Mouse (Mus musculus) kidney, postnatal 36 days (tissue): Measurements from ENCODE around the gene Myoz2.

ENCODE experiments used
- DNase-seq, 2 experiments: peaks; one replicate each; pipeline ENCODE4 v3.0.0; 2021 to 2022; ENCODE audit warnings: mixed read lengths in 2 of 2

Myoz2 gene

DNA sequence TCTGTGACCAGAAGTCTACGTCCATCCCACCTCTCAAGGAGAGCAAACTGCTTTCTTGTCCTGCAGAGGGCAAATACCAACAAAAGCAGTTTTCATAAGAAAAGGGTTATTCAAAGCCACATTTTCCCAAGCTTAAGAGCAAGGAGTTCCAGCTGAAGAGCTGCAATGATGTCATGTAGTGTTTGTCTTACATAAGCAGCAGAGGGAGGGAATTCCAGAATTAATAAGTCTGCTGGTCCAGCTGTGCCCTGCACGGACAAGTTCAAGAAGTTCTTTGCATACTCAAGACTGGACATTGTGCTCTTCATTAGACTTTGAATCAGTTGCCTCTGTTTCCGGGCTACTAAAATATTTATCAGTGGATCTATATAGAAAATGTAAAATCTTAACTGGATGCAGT is 33.8 kb downstream of the Myoz2 start:
- no peak for DNase-seq

DNA sequence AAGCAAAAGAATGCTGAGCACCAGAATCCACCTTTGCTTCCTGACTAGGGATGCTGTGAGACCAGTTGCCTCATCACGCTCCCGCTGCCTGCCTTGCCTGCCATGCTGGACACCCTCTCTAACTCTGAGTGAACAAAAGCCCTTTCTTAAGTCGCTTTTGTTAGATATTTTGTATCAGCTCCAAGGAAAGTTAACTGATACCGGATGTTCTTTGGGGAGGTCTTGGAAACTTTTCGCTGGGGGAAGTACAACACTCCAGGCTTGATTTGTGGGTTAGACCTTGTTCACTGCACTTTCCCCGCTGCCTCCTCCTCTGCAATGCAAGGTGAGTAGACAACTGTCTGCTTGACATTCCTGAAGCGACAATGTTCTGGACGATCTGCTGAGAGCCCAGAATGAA is 36.3 kb downstream of the Myoz2 start:
- no peak for DNase-seq

DNA sequence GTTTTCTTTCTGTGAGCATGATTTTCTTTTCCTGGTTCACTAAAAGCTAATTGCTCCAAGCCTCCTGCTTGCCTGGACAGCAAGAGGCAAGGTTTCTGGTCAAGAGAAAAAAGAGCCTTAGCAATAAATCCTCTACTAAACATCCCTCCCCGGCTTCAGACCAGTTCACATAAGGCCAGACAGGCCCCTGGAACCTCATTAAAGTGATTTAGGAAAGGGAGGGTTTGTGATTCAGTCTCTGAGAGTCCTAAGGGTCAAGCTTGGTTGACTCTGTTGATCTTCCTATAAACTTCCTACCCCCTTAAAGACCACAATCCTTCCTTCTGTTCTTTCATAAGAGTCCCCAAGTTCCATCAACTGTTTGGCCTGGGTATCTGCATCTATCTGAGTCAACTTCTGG is 37.8 kb downstream of the Myoz2 start:
- DNase-seq = peak in 1 of 2 experiments; percentile 45

DNA sequence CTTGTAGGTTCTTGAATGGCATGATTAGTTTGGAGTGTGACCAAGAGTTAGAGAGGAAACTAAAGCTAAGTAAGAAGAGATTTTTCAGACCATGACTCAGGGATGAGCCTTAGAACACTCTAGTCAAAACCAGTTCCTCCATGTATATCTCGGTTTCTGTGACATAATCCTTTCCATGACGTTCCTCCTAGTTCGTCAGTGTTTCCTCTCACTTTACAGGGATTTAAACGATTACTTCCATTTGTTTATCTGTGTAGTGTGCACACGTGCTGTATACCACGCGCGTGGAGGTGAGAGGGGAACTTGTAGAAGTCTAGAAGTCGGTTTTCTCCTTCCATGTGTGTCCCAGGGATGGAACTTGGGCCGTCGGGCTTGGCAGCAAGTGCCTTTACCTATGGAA is 47.9 kb downstream of the Myoz2 start:
- DNase-seq = no peak

DNA sequence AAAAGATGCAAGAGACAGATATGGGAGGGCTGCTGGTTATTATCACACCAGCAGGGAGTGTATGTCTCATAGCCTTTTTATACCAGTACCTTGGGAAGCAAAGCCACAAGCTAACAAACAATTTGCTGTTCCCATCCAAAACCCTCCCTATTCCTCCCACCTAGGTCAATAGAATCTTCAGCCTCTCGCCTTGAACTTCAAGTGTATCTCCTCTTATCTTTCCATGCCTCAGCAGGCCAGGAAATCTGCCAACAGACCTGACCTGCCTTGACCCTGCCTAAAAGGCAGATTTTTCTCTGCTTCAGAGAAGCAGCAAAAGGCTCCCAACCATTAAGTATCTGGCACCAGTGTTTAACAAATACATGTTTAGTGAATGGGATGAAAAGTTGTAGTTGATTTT is 48.4 kb downstream of the Myoz2 start:
- DNase-seq = peak; percentile 43 to 57

DNA sequence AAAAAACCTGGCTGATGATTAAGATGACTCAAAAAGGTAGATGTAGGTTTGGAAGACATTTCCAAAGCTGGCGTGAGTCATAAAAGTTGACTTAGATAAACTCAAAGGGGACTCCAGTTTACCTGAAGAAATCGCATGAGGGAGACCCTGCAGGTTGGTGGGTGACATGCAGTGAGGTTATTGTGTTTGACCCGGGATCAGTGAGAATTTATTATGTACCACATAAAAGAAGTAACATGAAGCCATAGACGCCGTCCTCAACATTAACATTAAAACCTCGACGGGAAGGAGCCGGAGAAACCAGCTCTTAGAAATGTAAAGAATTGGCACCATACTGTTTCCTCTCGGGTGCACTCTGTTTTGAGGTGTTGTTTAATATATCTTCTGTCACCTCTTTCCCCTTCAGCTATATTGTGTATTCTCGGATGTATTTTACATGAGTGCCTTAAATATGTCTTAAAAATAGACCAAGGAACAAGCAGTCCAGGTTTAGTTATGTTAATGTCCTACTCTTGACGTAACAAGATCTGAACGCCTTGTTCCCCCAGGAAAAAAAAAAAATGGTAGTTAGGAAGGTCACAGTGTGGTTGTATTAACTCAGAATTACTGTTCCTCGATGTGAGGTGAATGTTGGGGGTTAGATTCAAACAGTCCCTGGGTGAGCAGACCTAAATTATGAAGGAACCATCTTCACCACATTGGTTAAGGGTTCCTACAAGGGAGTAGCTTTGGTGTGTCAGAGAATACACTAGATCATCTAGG is 49.5 kb downstream of the Myoz2 start:
- no peak for DNase-seq

DNA sequence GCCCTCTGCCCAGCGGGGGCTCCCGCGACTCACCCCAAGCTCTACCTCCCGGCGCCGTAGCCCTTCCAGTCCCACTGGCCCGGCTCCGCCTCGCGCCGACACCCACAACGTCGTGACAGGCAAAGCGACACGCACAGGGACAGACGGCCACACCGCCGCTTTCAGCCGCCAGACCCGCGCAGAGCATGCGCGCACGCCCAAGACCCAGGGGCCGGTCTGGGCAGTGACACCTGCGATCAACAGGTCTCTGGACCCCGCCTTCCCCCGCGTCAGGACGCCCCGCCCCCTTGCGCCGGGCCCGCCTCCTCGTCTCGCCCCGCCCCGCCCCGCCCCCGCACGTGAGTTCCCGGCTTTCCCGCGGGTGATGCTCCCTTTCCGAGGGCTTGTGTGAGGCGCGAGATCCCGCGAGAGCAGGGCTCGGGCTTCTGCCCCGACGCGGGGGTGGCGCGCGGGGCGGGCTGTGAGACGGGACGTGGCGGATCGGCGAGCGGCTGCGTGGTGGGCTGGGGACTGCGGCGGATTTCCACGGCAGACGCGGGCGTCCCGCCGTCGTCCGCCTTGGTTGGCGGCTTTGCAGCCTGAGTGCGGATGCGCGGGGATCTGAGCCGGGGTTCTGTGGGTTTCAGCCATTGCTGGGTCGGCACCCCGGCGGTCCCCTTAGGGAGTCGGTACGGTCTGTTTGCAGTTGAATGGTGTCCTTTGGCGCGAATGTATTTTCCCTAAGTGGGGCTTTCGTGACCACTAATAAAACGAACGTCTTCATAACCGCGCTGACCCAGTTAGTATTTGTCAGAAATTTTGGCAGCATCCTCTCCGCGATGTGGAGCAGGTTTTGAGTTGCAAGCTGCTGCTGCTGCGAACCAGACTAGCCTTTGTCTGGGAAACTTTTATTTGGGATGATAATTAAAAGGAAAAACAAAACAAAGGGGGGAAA is 50.3 kb downstream of the Myoz2 start, which contains the start of gene Usp53:
TSS of gene Usp53 (minus strand) at position 262 of the 934 bp plus-strand sequence.
- peak; percentile 95 to 96 for DNase-seq

DNA sequence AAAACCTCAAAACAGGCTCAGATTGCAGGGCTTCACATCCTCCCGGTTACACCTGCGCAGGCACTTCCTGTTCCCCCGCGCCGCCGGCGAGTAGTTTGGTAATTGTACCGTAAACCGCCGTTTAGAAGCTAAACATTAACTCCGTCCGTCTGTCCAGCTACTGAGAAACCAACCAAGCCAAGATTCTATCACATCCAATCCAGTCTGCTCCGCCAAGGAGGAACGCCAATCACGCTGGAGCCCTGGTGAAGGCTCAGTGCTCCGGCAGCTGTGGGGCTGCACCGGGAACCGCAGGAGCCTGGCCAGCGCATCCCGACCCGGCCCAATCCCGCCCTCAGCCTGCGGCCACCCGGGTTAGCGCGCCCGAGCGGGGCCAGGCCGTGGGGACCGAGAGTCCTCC is 51.0 kb downstream of the Myoz2 start:
- DNase-seq = peak; percentile 86 to 89

DNA sequence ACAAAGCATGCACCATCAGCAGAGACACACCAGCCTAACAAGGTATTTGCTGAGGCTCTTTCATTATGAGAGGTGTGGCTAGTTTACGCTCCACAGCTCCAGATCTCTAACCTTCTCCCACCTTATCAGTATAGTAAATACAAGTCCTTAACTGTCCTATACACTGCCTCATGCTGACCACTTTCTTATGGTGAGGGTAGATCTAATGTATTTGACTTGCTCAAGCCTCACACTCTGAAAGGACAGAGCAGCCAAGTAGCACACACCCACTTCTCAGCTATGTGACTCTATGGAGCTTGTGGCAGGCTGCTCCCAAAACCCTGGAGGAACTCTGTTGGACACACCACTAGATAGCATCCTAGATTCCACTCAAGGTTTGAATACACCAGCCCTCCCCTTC is 58.9 kb downstream of the Myoz2 start:
- DNase-seq = no peak

DNA sequence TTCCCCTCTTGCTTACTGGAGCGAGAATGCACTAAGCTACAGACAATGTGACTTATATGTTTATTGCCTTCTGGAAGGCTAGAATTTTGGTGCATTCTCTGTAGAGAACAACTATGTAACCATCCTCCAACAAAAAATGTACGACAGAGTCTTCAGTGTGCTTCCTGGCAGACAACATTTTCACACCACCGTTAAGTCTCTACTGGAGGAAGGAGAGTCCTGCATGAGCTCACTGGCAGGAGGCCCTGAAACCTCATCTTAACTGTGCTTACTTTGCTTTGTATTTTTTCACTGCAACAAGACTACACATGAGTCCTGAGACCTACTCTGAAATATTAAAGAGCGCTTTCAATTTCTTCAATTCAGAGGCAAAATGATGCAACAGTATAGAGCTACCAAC is 59.5 kb downstream of the Myoz2 start:
- DNase-seq = no peak

DNA sequence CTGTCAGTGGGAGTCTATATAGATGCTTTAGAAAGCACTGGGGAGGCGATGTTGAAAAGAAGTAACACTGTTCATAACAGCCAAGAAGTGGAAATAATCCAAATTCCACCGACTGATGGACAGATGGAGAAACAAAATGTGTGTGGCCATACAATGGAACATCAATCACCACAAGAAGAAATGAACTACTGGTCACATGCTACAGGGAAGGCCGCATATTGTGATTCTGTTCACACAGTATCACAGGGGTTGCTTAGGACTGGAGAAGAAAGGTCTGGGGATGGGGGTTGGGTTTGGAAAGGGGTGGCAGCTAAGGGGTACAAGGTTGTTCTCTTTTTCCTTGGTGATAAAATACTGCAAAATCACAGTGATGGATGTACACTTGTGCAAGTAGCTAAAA is 60.0 kb downstream of the Myoz2 start:
- DNase-seq = no peak

DNA sequence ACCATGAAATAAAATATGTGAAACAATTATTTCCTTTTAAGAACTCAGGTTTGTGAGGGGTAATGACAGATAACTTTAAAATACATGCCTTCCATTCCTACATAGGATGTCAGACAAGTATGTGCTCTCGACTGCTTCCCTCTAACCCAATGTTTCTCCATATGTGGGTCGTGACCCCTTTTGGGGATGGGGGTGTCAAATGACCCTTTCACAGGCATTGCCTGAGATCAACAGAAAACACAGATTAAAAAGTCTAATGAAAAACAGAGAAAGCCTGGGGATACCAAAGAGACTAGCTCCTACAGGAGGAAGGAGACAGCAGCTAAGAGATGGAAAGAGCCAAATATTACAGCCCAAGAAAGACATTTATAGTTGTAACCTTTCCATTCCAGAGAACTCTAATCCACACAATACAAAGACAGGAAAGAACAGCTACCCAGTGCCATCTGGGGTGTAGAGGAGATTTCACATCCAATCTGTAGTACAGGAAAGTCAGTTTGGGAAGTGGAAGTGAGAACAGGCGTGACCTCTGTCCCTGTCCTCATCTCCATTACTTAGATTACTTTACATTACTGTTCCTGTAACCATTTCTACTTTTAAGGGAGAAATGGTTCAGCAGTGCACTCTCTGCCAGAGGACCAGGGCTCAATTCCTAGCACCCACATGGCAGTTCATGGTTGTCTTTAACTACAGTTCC is 62.5 kb downstream of the Myoz2 start:
- DNase-seq = no peak

DNA sequence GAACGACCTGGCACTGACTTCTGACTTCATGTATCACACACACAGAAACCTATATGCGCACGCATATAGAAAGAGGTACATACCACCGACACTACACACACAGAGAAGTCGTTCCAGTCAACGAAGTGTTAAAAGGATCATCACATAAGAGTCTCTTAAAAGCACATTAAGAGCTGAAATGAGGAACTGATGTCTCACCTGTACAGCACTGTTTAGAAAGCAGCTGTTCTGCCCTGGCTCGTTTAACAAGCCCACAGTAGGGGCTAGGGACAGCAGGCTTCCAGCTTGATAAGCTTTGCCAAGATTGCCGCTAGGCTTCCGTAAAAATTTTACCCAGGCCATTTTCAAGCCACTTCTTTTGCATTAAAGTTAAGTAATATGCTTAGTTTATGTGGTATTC is 66.4 kb downstream of the Myoz2 start:
- DNase-seq = no peak

DNA sequence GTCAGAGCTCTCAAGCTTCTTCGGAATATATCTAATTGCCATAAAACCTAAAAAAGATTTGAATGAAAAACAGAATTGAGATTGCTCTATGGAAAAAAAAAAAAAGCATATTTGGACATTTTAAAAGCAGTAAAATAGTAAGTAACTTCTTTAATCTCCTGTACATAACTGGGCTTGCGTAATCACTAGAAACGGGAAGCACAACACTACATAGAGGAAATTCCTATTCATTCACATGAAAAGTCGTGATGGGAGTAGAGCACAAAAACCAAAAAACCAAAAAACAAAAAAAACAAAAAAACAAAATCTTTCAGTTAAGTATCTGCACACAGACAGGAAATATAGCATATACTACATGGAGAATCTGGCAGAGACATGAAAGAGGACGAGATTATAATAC is 70.5 kb downstream of the Myoz2 start:
- no peak for DNase-seq
